Comparison of ENCODE assay signal across 18 mouse cellular contexts in the genomic region with DNA sequence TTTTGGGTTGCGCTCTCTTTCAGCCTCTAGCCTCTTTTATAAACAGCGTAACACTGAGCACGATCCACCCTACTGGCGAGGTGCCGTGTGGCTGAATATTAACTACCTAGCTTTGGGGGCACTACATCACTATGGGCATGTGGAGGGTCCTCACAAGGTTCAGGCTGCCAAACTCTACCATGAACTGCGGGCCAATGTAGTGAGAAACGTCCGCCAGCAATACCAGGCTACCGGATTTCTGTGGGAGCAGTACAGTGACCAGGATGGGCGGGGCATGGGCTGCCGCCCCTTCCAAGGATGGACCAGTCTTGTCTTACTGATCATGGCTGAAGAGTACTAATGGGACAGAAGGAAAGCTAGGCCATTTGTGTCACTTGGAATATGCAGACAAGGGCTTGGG. TPM values are rescaled to one million over a fixed set of nuclear protein-coding genes. Genes with fewer than 3 reads are reported as not detected.
A peak's percentile ranks its signal among the peaks of the same experiment; 100 is the strongest.
DNase-seq lines count a peak whose midpoint lies in the region; ATAC-seq lines count a peak whose summit lies in the region.
"Had no signal": no experiment of that assay in that cellular context is flagged by ENCODE, and none has a peak within 500 bp of the region (broad histone marks: within the 10 kb centered on the region; RNA-seq: fewer than 3 reads in every experiment).

No protein-coding gene starts in this region.

- H3K4me3 ChIP-seq in forebrain, embryonic 13.5 days, result no peak overlapping the region
- H3K4me3 ChIP-seq in forebrain, embryonic 16.5 days (replicated peaks; ENCODE audit: low read length), result no peak overlapping the region
- no peak overlapping the region for H3K4me3 ChIP-seq in neural tube, embryonic 12.5 days
- H3K4me3 ChIP-seq in neural tube, embryonic 15.5 days (replicated peaks), result no peak overlapping the region
- H3K4me3 ChIP-seq: heart, embryonic 12.5 days; layer of hippocampus, adult 2 months; lung, embryonic 15.5 days had no signal

- peaks cover 32% of the 10 kb centered on the region for H3K36me3 ChIP-seq in forebrain, embryonic 13.5 days (ENCODE audit: poor library complexity, severe bottlenecking)
- peaks cover 13% of the 10 kb centered on the region; the same call in 1 of the 2 replicates for H3K36me3 ChIP-seq in forebrain, embryonic 16.5 days (ENCODE audit: control insufficient read depth, insufficient read depth)
- H3K36me3 ChIP-seq in neural tube, embryonic 12.5 days, result peaks cover 29% of the 10 kb centered on the region
- peaks cover 30% of the 10 kb centered on the region for H3K36me3 ChIP-seq in neural tube, embryonic 15.5 days

- WGBS in forebrain, embryonic 13.5 days, result 85% methylated on average over 11 of the region's 11 CpGs
- WGBS in forebrain, embryonic 16.5 days, result 78% methylated on average over 11 of the region's 11 CpGs
- 86% methylated on average over 11 of the region's 11 CpGs for WGBS in neural tube, embryonic 12.5 days
- WGBS in neural tube, embryonic 15.5 days, result 81% methylated on average over 11 of the region's 11 CpGs

- DNase-seq in kidney, postnatal 10 days, result peak; percentile 20
- DNase-seq in kidney, postnatal 36 days, result no peak
- DNase-seq in neural tube, embryonic 10.5 days (ENCODE audit: extremely low spot score, low spot score), result no peak
- no peak for DNase-seq in adrenal gland, adult 8-10 months
- DNase-seq: B cell, adult 2 months; cerebellum, postnatal 14 days; gastrocnemius, postnatal 36 days; kidney, adult 9 months; spleen, adult 18-20 months had no signal

- no peaks in the 10 kb centered on the region for H3K9me3 ChIP-seq in forebrain, embryonic 13.5 days (replicated peaks)
- no peaks in the 10 kb centered on the region for H3K9me3 ChIP-seq in forebrain, embryonic 16.5 days (ENCODE audit: control insufficient read depth, low read length)
- no peaks in the 10 kb centered on the region for H3K9me3 ChIP-seq in neural tube, embryonic 12.5 days
- H3K9me3 ChIP-seq in neural tube, embryonic 15.5 days (replicated peaks), result no peaks in the 10 kb centered on the region
- H3K9me3 ChIP-seq: heart, embryonic 12.5 days; lung, embryonic 15.5 days; midbrain, embryonic 13.5 days had no signal

- H3K4me2 ChIP-seq in forebrain, embryonic 13.5 days, result no peak overlapping the region
- H3K4me2 ChIP-seq in forebrain, embryonic 16.5 days (ENCODE audit: low read length), result no peak overlapping the region
- 0 out of 2 replicates have a peak overlapping the region, but pooled peaks have one; percentile 7 for H3K4me2 ChIP-seq in neural tube, embryonic 12.5 days (replicated peaks)
- H3K4me2 ChIP-seq in neural tube, embryonic 15.5 days, result no peak overlapping the region
- H3K4me2 ChIP-seq: heart, embryonic 12.5 days; lung, embryonic 15.5 days; midbrain, embryonic 13.5 days had no signal

- no peak overlapping the region for H3K9ac ChIP-seq in forebrain, embryonic 13.5 days
- H3K9ac ChIP-seq in forebrain, embryonic 16.5 days (replicated peaks; ENCODE audit: low read depth, low read length), result no peak overlapping the region
- H3K9ac ChIP-seq in neural tube, embryonic 12.5 days, result no peak overlapping the region
- 0 out of 2 replicates have a peak overlapping the region, but pooled peaks have one; percentile 1 for H3K9ac ChIP-seq in neural tube, embryonic 15.5 days (replicated peaks)
- H3K9ac ChIP-seq: heart, embryonic 12.5 days; lung, embryonic 15.5 days had no signal

- ATAC-seq in forebrain, embryonic 13.5 days, result no peak
- ATAC-seq in forebrain, embryonic 16.5 days, result no peak
- no peak for ATAC-seq in neural tube, embryonic 12.5 days (ENCODE audit: low FRiP score, low read depth)
- no peak for ATAC-seq in neural tube, embryonic 15.5 days (ENCODE audit: low FRiP score)
- ATAC-seq: midbrain, embryonic 13.5 days had no signal

- peaks cover 72% of the 10 kb centered on the region for H3K4me1 ChIP-seq in forebrain, embryonic 13.5 days
- peaks cover 47% of the 10 kb centered on the region for H3K4me1 ChIP-seq in forebrain, embryonic 16.5 days (replicated peaks; ENCODE audit: control insufficient read depth, insufficient read depth, low read length)
- H3K4me1 ChIP-seq in neural tube, embryonic 12.5 days, result peaks cover 57% of the 10 kb centered on the region
- peaks cover 67% of the 10 kb centered on the region for H3K4me1 ChIP-seq in neural tube, embryonic 15.5 days

- peak overlapping the region; percentile 35; the same call in 1 of the 2 replicates for H3K27ac ChIP-seq in forebrain, embryonic 13.5 days
- H3K27ac ChIP-seq in forebrain, embryonic 16.5 days (ENCODE audit: low read length), result no peak overlapping the region
- no peak overlapping the region for H3K27ac ChIP-seq in neural tube, embryonic 12.5 days
- 0 out of 2 replicates have a peak overlapping the region, but pooled peaks have one; percentile 3 for H3K27ac ChIP-seq in neural tube, embryonic 15.5 days (replicated peaks)
- H3K27ac ChIP-seq: layer of hippocampus, adult 2 months; lung, embryonic 15.5 days; macrophage; midbrain, embryonic 13.5 days had no signal

- no peaks in the 10 kb centered on the region for H3K27me3 ChIP-seq in forebrain, embryonic 13.5 days
- no peaks in the 10 kb centered on the region for H3K27me3 ChIP-seq in forebrain, embryonic 16.5 days (replicated peaks; ENCODE audit: control insufficient read depth, insufficient read depth, low read length)
- H3K27me3 ChIP-seq in neural tube, embryonic 12.5 days (replicated peaks), result no peaks in the 10 kb centered on the region
- no peaks in the 10 kb centered on the region for H3K27me3 ChIP-seq in neural tube, embryonic 15.5 days (replicated peaks)
- H3K27me3 ChIP-seq: heart, embryonic 12.5 days; lung, embryonic 15.5 days; midbrain, embryonic 13.5 days had no signal

RNA-seq across cellular contexts. Expression of a gene that starts 3.0 kb away (rescaled TPM):
- 239 and 249 TPM in 2 replicates for polyA plus RNA-seq in forebrain, embryonic 13.5 days (2015; fragmentation: Nextera tagmentation; extraction: Ambion mirVana)
- 209 and 228 TPM in 2 replicates for polyA plus RNA-seq in forebrain, embryonic 16.5 days (2015; fragmentation: Nextera tagmentation; extraction: Ambion mirVana)
- 233 and 254 TPM in 2 replicates for polyA plus RNA-seq in neural tube, embryonic 12.5 days (2016; fragmentation: Nextera tagmentation; extraction: Ambion mirVana)
- polyA plus RNA-seq in neural tube, embryonic 15.5 days (2015; fragmentation: Nextera tagmentation; extraction: Ambion mirVana), result 146 and 155 TPM in 2 replicates
- 100 to 1,000 TPM; 100 to 106 (median 105) TPM for total RNA-seq in adrenal gland, adult 8-10 months (2022)

RNA-seq across cellular contexts. Expression of a gene that starts 3.1 kb away (rescaled TPM):
- polyA plus RNA-seq in forebrain, embryonic 13.5 days (2015; fragmentation: Nextera tagmentation; extraction: Ambion mirVana), result 13.5 and 19.2 TPM in 2 replicates
- polyA plus RNA-seq in forebrain, embryonic 16.5 days (2015; fragmentation: Nextera tagmentation; extraction: Ambion mirVana), result 21.8 and 22.6 TPM in 2 replicates
- 39.4 and 39.5 TPM in 2 replicates for polyA plus RNA-seq in neural tube, embryonic 12.5 days (2016; fragmentation: Nextera tagmentation; extraction: Ambion mirVana)
- 26.1 and 31.3 TPM in 2 replicates for polyA plus RNA-seq in neural tube, embryonic 15.5 days (2015; fragmentation: Nextera tagmentation; extraction: Ambion mirVana)
- total RNA-seq in adrenal gland, adult 8-10 months (2022), result 10 to 100 TPM; 45.9 to 91.9 (median 62.8) TPM

RNA-seq across cellular contexts. Expression of a gene that starts 6.9 kb away (rescaled TPM):
- polyA plus RNA-seq in forebrain, embryonic 13.5 days (2015; fragmentation: Nextera tagmentation; extraction: Ambion mirVana), result 13.2 and 13.3 TPM in 2 replicates
- 11.4 and 14.4 TPM in 2 replicates for polyA plus RNA-seq in forebrain, embryonic 16.5 days (2015; fragmentation: Nextera tagmentation; extraction: Ambion mirVana)
- polyA plus RNA-seq in neural tube, embryonic 12.5 days (2016; fragmentation: Nextera tagmentation; extraction: Ambion mirVana), result 17.6 and 18.7 TPM in 2 replicates
- polyA plus RNA-seq in neural tube, embryonic 15.5 days (2015; fragmentation: Nextera tagmentation; extraction: Ambion mirVana), result 12.0 and 12.3 TPM in 2 replicates
- 10 to 100 TPM; 24.9 to 32.3 (median 28.0) TPM for total RNA-seq in adrenal gland, adult 8-10 months (2022)

RNA-seq across cellular contexts. Expression of a gene that starts 9.5 kb away (rescaled TPM):
- polyA plus RNA-seq in forebrain, embryonic 13.5 days (2015; fragmentation: Nextera tagmentation; extraction: Ambion mirVana), result 141 and 151 TPM in 2 replicates
- polyA plus RNA-seq in forebrain, embryonic 16.5 days (2015; fragmentation: Nextera tagmentation; extraction: Ambion mirVana), result 109 and 122 TPM in 2 replicates
- 124 and 128 TPM in 2 replicates for polyA plus RNA-seq in neural tube, embryonic 12.5 days (2016; fragmentation: Nextera tagmentation; extraction: Ambion mirVana)
- 121 and 123 TPM in 2 replicates for polyA plus RNA-seq in neural tube, embryonic 15.5 days (2015; fragmentation: Nextera tagmentation; extraction: Ambion mirVana)
- total RNA-seq in adrenal gland, adult 8-10 months (2022), result 100 to 1,000 TPM in 1 of 4 experiments, 10 to 100 TPM in 3; 81.6 to 113 (median 89.5) TPM

RNA-seq across cellular contexts. Expression of a gene that starts 16.9 kb away (rescaled TPM):
- polyA plus RNA-seq in forebrain, embryonic 13.5 days (2015; fragmentation: Nextera tagmentation; extraction: Ambion mirVana), result 10.4 and 10.5 TPM in 2 replicates
- polyA plus RNA-seq in forebrain, embryonic 16.5 days (2015; fragmentation: Nextera tagmentation; extraction: Ambion mirVana), result 6.9 and 7.4 TPM in 2 replicates
- 33.7 and 38.0 TPM in 2 replicates for polyA plus RNA-seq in neural tube, embryonic 12.5 days (2016; fragmentation: Nextera tagmentation; extraction: Ambion mirVana)
- polyA plus RNA-seq in neural tube, embryonic 15.5 days (2015; fragmentation: Nextera tagmentation; extraction: Ambion mirVana), result 17.1 and 23.7 TPM in 2 replicates
- 10 to 100 TPM; 16.4 to 34.0 (median 19.9) TPM for total RNA-seq in adrenal gland, adult 8-10 months (2022)

Comparison
In these comparisons a context has a peak if more than half of its experiments do, and no peak if none do; other contexts are left out.
1. H3K27ac ChIP-seq: peak in forebrain, embryonic 13.5 days (single experiment) and neural tube, embryonic 15.5 days (single experiment); none in forebrain, embryonic 16.5 days (single experiment) and neural tube, embryonic 12.5 days (single experiment).